Mouse (Mus musculus) erythroblast, embryonic 14.5 days (primary cell): ENCODE results near the gene Igf1.

Experiments used
- GATA1 ChIP-seq: IDR thresholded peaks from 2 replicates; pipeline ENCODE4 v1.6.1; 2012; ENCODE audit warnings: low read length, inconsistent platforms, mixed read lengths
- TAL1 ChIP-seq: IDR thresholded peaks from 3 replicates; pipeline ENCODE4 v1.6.1; 2012; ENCODE audit warnings: low read length, inconsistent platforms, mixed read lengths

- no peak for TF ChIP-seq TAL1
- TF ChIP-seq GATA1, result no peak
Measured at GRCm38 (mm10) chr10:87847882-87848281, 10.2 kb upstream of the Igf1 start.
